Mouse (Mus musculus) c-Kit-positive CD71-positive TER-119-positive erythroid progenitor cells, embryonic 14.5 days (primary cell): Measurements from ENCODE around the gene Notch2.

Experiments
- DNase-seq: peaks from one replicate; pipeline ENCODE4 v3.0.0-alpha.2; 2013; ENCODE audit warnings: low spot score

The Notch2 gene

DNA sequence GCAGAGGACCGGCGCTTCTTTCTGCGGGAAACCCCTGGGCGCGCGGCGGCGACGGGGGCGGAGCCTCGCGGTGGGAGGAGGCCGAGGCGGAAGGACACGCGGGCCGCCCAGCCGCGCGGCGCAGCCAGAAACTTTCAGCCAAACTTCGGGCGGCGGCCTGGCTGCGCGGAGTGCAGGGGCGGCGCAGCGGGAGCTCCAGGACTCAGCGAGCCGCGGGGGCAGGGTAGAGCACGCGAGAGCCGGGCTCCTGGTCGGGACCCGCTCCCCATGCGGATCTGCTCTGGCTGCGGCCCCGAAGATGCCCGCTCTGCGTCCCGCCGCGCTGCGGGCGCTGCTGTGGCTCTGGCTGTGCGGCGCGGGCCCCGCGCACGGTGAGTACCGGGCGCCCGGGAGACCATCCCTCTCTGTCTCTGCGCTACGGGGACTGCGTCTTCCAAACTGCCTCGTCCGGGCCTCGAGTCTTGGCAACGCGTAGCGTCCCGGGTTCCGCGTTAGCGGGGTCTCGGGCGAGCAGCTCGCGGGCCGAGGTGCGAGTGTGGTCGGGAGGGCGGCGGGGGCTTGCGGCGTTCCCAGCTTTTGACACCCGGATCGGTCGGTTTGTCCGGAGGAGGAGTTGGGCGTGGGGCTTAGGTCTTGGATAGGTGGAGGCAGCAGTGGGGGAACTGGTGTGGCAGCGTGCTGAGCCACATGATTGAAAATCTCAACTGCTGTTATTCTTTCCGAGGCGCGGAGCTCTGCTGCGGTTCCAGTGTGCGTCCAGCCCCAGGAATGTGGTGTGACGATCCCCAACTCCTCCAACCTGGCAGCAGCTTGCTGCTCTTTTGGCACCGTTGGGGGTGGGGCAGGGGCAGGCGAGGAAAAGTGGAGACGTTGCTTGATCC lies at the start of gene Notch2:
Notch2 (plus strand) TSS at position 127 of the 881 bp plus-strand sequence.
- DNase-seq: peak; percentile 92

DNA sequence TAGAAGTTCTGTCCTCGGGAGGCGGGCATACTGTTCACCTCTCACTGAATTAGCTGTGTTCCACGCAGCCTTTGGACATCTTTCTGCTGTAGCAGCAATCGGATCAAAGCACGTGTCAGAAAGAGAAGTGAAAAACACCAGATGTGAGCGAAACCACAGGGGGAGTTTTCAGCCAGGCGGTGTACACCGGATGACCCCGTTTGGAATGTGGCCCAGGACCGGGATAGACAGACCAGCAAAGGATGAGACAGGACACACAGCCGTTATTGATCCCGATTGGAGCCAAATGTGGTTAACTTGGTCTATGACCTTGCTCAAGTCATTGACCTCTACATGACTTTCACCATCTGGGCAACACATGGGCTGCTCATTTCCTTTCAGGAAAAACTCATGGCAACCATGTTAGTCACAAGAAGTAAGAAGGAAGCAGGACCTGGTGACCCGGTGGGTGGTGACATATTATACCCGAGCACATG lies 48.4 kb upstream of the Notch2 start:
- no peak for DNase-seq

DNA sequence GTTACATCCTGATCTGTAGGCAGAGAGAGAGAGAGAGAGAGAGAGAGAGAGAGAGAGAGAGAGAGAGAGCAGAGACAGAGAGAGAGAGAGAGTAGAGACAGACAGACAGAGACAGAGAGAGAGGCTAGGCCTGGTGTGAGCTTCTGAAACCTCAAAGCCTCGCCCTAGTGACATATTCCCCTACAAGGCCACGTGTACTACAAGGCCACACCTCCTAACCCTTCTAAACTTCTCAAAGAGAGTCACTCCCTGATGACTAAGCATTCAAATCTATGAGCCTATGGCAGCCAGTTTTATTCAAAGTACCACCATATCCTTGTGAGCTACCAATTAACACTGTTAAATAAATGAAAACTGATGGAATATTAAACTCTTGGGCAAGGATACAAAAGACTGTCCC lies 45.7 kb upstream of the Notch2 start:
- DNase-seq: peak; percentile 36

DNA sequence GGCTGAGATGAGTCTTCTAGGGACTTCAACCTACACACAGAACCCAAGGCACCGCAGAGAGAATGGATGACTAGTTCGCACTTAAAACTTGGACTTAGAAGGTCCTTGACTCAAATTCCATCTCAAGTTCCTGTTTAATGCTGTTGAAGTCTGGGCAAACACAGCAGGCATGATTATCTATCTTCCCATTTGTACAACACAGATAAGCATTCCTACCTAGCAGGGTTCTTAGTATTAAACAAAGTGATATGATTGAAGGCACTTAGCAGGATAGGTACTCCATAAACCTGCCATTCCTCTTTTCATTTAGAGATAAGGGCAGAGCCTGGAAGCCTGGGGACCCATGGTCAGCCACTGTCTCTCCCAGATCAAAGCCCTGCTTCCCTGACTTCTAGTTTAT lies 45.1 kb upstream of the Notch2 start:
- no peak for DNase-seq

DNA sequence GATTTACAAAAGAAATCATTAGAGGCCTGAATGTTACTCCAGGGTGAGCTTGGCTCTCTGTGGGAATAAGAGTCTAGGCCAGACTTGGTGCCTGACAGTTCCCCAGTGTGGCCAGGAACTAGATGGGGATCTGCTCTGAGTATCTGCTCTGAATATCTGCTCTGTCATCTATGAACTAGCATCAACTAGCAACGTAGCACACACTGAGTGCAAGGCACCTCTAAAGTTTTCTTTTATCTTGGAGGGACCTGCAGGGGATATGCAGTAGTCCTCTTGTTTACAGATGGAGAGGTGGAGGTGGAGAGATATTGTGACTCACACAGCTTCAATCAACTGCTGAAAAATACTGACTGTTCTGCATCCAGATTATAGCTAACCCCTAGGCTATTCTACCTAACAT lies 44.3 kb upstream of the Notch2 start:
- DNase-seq: no peak

DNA sequence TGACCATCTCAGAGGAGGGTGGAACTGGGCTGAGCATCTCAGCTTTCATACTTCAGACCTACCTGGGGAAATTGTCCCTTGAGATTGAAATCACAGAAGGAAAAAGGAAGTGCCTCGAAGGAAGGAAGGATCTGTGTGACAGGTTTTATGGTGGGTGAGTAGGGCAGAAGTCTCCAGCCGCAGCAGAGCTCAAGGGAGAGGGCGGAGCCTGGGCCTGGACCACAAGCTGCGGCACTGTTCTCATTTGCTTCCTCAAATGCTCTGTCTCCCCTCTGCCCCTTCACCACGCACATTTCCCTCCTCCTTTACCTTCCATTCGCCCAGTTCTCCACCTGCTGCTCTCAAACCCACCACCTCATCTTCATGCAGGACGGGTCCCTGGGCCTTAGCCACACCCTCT lies 42.2 kb upstream of the Notch2 start:
- no peak for DNase-seq

DNA sequence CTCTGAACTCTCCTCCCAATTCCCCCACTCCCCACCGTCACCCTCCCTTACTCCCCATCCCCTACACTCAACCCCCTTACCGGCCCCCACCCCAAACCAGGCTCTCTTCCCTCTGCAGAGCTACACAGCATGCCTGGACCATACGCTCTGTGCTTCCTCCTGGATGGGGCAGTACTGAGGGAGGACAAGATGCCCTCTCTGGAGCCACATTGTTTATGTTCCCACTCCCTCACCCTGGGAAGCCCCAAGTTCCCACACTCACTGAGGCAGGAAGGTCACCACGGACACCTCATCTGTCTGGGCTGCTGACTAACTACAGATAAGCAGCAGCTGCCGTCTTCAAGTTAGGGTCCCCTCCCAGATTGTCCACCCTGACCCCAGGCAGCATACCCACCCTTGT lies 41.1 kb upstream of the Notch2 start:
- no peak for DNase-seq

DNA sequence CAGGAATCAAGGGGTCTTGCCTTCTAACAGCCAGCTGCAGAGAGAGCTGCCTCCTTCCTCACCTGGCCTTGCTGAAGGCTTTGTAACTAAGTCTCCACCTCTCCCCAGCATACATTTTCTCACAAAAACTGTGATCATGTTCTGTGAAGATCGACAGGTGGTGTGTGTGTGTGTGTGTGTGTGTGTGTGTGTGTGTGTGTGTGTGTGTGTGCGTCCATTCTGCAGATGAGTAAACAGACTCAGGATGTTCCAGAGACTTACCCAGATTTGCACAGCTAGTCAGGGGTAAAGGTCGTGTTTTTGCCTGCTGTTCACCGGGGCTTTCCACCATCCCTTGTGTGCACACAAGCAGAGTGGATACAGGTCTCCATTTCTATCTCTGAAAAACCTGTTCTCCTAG lies 40.6 kb upstream of the Notch2 start:
- DNase-seq: no peak

DNA sequence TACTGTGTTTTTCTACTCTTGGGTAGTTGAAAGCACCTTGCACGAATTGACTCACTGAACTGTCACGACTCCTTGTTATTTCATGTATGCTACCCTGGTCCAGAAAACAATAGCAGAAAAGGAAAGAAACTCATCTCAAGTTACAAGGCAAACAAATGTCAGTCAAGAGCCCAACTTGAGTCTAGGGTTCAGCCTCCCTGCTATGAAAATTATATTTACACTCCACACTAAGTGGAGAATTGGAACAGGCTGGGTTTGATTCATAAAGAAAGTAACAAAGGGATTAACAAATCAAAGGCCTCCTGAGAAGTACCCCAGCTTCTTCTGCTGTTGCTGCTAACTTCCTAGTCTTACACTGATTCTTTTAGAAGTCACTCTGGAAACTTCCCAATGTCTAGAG lies 40.0 kb upstream of the Notch2 start:
- DNase-seq: no peak

DNA sequence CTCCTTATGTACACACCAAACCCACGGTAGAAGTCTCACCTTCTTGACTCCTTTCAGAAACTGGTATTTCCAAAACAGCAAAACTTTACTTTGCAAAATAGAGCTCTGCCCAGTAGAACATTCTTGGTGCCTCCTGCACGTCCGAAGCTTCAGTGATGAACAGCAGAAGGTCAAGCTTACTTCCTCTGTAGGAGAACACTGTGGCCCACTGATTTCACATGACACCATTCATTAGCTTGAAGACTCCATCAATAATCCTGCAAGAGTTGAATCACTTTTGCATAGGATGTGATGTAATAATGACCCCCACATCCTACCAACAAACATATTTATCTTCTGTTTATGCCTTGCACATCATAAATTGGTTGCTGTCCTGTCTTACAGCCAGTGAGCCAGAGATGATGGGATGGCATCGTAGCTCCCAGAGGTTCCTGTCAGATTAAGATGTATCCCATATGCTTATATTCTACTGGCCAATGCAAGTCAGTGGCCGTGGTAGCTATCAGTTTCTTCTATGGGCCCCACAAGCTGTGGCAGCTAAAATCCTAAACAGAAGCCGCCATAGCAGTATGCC lies 39.0 kb upstream of the Notch2 start:
- no peak for DNase-seq

DNA sequence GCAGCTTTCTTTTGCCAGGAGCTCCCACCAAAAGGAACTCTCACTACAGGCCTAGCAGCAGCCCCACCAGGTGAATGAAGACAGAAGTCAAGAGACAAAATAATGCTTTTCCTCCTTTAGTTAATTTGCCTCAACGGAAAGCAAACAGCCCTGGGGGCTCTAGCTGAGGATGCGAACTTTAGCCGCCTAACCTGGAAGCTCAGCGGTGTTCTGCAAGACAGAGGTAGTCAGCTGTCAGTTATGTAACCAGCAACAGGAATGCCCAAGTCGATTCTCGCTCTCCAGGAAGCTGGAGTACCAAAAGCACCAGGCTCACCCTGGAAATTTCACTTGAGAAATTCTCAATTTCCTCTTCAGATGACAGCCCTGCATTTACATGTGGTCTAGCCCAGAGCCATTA lies 36.6 kb upstream of the Notch2 start:
- no peak for DNase-seq

DNA sequence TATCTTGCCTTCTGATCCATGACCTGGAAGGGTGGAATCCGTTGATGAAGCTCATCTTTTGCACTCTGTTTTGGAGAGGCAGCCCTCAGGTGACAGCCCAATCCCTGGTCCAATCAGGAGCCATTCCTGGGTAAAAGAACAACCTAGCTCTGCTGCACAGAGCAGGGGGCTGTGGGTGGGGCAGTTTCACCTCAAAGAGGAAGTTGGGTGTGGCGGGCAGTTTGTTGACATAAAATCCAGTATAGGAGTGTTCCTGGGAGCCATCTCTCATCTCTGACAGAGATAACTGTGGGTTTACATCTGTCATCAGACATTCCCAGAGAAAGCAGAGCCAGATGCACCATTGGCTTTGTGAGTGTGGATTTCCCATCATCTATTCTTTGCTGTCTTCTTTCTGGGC lies 34.6 kb upstream of the Notch2 start:
- no peak for DNase-seq

DNA sequence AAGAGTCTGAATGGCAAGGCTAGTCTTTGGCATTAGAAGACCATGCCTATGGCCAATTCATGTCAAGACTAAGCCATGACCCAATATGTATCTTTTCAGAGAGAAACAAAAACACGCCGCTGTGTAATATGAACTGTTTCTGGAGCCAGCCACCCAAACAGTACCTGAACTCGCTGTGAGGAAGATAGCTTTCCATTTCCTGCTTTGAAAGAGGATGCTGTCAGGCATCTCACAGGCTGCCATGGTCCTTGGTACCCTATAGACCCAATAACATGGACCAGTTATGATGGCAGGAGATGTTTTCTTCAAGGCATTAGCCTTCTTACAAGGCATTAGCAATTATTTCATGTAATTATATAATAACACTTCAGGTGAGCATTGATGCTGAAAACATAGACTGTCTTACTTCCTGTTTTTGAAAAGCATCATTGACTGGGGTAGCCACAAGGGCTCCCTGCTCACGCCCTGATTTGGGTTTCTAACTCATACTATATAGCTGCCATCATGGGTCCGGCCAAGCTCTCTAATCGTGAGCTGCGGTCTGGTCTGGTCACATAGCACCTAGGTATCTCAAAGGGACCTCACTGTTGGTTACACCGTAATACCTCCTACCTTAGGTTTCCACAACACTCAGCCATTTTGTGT lies 32.5 kb upstream of the Notch2 start:
- no peak for DNase-seq

DNA sequence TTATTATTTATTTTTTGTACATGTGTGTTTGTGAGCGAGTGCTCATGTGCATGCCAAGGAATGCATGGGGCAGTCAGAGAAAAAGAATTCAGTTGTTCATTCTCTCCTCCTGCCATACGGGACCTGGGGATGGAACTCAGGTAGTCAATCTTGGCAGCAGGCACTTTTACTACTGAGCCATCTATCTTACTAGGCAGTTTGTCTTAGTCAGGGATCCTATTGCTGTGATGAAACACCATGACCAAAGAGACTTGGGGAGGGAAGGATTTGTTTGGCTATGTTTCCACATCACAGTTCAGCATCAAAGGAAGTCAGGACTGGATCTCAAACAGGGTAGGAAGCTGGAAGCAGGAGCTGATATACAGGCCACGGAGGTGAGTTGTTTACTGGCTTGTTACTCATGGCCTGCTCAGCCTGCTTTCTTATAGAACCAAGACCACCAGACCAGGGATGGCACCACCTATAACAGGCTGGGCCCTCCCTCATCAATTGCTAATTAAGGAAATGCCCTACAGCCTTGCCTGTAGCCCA lies 31.9 kb upstream of the Notch2 start:
- no peak for DNase-seq

DNA sequence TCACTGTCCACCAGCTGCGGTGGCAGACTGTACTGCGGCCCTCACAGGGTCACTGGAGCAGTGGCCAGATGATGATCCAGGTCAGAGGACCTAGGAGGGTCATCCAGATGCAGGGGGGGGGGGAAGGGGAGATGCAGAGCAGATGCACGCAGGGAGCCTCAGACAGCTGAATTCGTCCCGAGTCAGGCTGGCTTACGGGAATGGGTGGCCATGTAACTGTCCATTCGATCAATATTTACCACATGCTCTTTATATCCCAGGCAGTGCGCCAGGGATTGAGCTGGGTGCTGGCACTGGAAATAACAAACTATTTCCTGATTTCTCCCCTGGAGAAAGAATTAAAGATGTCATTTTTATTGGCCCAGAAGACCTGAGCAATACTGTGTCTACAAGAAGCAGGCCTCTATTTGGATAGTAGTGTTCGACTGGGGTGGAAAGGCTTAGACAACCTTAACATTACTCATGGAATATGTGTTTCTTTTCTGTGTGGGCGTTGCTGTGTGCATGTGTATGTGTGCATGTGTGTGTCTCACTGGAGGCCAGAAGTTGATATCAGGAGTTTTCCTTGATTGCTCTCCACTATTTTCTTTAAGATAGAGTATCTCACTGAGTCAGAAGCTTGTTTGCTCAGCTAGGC lies 28.3 kb upstream of the Notch2 start:
- DNase-seq: no peak

DNA sequence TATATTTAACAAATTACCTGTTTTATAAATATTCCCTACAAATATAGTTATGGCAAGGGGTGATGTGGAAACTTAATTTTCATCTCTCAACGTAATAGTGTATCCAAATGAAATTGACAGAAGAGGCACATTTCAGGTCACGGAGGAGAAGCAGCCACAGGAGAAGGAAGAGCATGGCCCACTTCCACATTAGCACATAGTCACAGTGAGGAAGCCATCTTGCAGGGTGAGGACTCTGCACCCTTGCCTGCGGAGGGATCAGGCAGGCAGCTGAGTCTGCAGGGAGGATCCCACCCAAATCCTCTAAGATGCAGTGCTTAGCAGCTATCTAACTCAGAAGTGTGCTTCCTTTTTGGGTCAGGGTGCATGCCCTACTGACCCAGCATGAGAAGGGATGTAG lies 27.6 kb upstream of the Notch2 start:
- DNase-seq: no peak

DNA sequence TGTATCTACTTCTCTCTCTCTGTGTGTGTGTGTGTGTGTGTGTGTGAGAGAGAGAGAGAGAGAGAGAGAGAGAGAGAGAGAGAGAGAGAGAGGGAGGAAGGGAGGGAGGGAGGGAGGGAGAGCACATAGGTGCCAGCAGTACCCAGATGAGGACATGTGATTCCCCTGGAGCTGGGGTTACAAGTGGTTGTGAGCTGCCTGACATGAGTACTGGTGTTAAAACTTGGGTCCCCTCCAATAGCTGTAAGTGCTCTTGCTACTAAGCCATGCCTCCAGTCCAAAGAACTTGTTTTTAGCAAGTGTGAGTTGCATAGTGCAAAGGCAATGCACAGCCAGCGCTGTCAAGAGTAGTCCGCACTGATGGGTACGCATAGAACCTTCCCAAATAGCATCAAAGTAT lies 26.2 kb upstream of the Notch2 start:
- DNase-seq: no peak

DNA sequence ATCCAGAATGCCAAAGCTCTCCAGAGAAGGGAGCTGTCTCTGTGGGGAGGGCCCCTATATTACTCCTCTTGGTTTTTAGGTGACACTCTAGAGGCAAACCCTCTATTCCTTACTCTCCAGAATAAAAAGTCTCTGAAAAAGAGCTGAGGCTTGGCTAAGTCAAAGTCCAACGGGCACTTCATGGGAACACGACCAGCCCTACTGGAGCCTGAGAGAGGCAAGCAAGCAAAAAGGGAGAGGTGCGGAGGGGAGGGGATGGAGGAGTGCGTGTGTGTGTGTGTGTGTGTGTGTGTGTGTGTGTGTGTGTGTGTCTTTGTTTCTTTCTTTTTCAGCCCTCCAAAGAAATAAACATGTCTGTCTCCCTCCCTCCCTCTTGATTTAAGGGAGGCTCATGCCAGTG lies 24.6 kb upstream of the Notch2 start:
- no peak for DNase-seq

DNA sequence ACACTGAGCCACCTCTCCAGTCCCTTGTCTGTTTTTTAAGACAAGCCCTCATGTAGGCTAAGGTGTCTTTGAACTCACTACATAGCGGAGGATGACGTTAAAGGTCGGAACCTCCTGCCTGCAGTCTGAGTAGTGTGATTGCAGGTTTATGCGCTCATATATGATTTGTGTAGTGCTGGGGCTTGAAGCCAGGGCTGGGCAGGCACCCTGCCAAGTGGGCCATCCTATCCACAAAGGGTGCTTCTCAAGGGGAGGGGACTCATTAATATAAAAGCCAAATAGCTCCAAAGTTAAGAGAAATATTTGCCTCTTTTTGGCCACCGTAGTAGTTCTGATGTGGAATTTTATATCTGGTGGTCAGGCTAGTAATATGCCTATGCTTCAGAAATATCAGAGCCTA lies 22.8 kb upstream of the Notch2 start:
- DNase-seq: no peak

DNA sequence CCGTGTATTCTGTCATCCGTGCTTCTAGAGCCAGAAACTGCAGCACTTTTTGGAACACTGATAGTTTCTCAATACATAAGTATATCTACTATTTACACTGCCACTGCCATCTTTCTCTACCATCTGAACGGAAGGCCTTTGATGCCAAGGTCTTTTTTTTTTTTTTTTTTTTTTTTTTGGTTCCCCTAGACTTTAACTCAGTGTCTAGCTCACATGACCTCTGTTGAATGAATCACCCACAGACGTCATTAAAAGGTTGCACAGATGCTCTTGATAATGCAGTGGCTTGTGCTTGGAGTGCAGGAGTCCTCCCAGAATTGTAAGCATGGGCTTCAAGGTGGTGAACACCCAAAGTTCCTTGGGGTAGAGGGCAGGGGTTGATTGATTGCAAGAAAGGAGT lies 21.0 kb upstream of the Notch2 start:
- DNase-seq: no peak

DNA sequence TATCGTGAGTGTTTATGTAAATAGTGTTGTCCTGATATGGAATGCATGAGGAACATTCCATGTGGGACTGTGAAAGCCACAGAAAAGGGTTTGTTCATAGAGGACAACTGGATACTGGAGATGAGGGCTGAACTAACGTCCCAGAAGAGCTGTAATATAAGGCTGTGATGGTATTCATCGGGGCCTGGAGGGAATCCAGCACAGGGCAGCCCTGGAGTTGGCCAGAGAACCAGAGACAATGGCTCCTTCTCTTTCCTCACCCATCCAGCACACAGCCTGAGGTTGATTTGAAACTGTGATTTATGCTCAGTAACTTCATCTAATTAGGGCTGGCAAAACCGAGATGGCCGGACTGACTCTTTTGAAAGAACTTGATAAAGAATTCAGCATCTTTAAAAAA lies 20.1 kb upstream of the Notch2 start:
- no peak for DNase-seq

DNA sequence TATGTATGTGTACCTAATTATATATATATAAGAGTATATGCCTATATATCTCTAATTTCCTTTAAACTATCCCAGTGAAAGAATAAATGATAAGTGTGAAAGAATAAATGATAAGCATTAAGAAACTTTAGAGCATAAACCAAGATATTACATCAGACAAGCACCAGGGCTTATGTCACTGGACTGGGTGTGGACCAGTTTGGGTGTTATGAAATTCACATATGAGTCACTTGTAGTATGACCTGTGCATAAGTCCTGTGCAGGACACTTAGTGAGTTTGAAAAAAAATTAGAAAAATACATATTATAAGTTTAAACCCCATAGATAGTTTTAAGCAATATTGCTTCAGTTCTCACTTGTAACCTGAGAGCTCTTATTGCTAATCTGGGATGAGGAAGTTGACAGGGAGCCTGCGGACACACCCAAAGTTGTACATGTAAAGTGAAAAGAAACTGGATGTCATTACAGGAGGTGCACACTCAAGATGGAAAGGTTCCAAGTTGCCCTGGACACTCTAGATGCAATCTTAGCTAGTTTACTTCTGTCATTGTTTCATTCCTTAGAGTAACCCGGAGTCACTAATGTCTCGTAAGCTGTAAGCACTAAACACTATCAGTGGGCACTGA lies 19.3 kb upstream of the Notch2 start:
- no peak for DNase-seq
